Mouse (Mus musculus) CD4-positive naive resting alpha-beta T cell, adult 57 days (primary cell): Measurements from ENCODE around the gene Unc13b. TPM values are rescaled to one million over a fixed set of nuclear protein-coding genes. Genes with fewer than 3 reads are reported as not detected.

ENCODE experiments used
- total RNA-seq: library from RNA; stranded (reverse); gene quantifications from one replicate; pipeline ENCODE4 v1.2.4, GENCODE M21; 2023

The Unc13b gene
- 0.80 TPM for total RNA-seq

DNA sequence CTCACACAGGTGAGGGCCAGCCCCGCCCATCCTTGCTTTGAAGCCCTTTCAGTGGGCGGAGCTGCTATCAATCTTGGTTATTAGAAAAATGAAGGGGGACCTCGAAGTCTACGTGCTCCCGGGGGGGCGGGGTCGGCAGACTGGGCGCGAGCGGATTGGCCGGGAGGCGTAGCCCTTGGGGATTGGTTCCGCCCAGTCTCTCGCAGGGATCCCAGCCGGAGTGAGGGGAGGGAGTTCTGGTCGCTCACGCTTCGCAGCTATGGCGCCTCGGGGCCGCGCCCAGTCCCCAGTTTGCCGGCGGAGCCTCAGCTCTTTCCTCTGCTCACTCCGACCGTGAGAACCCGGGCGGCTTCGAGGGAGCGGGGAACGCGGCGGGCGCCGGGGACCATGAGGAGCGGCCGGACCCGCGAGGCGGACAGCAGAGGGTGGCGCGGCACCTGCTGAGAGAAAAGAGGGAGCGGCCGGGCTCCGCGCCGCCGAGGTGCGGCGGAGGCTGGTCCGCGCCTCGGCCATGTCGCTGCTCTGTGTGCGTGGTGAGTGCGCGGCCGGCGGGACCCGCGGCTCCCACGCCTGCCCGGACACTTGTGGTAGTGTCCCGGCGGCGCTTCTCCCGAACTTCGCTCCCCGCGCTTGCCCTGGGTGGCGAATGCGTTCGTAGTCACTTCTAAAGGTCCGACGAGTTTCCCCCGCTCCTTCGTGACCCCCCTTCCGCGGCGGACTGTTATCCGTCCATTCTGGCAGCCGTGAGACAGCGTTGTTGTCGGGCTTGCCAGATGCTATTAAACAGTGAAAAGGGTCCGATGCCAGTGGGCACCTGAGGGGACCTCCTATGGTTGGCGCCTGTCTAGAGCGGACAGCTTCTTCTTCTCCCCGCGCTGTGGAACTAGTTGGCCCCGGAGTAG lies at the start of gene Unc13b:
Gene Unc13b (plus strand): TSS at position 201 of the 902 bp plus-strand sequence.

GRCm38 (mm10) chr4:43010161-43011038 lies 48.4 kb upstream of the Unc13b start, which contains the start of gene Fancg:
Gene Fancg (minus strand): TSS chr4:43010506.

DNA sequence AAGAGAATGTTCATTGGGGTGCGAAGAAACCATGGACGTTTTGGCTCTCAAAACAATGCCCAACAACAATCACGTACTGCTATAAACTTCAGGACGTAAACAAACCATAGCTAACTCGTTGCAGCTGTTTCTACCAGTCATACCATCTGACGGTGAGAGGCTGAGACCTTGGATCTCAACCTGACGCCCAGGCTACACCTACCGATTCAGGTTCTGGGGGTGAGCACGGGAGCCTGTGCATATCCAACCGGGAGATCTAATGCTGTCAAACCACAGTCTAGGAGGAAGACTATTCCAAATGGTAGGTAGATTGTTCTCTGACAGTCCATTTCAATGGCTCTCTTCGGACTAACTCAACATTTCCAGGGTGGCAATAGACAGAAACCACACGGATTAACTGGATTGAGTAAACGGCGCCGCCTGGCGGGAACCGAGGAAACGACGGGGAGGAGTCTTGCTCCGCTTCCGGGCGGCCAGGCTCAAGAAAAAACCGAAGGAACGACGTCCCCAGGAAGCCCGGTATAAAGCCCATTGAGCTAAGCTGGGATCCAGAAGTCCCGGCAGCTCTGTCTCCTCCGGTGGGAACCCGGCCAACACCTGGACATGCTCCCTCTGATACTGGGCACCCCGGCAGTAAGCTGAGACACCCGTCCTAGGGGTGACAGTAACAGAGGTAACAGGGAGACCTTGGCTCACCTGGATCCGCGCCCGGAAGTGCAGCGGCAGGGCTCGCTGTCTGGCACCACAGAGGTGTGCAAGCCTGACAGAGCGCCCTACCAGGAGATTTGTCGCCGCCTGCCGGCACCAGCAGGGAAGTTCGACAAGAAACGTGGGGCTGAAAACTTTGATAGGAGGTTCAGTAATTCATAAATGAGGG lies 33.4 kb upstream of the Unc13b start, which contains the start of gene Pigo:
Gene Pigo (minus strand): TSS at position 736 of the 877 bp plus-strand sequence.

DNA sequence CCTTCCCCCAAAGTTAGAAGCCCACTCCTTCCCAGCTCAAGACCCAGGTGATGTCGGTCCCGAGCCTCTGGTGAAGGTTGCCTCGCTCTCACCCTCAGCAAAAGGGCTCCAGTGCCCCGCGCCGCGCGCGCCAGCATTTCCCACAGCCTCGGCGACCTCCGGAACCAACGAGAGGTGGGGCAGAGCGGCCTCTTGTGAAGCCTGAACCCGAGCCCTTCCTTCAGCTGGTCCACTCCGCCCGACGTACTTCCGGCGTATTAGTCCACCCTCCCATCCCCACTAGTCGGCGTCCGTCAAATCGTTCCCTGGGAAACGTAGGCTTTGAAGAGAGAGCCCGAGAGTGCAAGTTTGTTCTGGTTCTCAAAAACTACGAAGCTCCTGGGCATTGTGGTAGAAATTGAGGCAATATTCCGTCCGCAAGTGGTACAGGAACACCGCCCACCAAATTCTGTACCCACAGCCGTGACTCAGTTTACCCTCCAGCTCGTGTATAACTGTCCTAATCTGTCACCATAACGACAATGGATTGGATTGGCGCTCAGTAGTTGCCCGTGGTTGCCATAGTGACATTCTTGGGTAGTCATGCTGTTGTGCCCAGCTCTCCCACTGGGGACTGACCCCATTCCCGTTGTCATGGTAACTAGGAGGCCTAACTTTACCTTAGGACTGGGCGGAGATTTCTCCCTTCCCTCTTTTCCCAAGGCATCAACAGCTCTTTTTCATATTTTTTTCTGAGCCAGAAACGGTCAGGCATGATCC lies 27.3 kb upstream of the Unc13b start, which contains the start of gene Stoml2:
Gene Stoml2 (minus strand): TSS at position 474 of the 759 bp plus-strand sequence.

GRCm38 (mm10) chr4:43045659-43046302 lies 13.0 kb upstream of the Unc13b start, which contains the start of gene Fam214b:
Gene Fam214b (minus strand): TSS chr4:43046220.

GRCm38 (mm10) chr4:43266623-43267322 lies 208.0 kb downstream of the Unc13b start, which contains the start of gene Atp8b5:
Gene Atp8b5 (plus strand): TSS chr4:43267159.

Other genes with a start within 250 kb of the Unc13b start
- not detected for gene Fam205a1, start 205.1 kb upstream of the Unc13b start, total RNA-seq
- not detected for gene Gm12394, start 202.2 kb upstream of the Unc13b start, total RNA-seq
- gene Fam205c, start 184.7 kb upstream of the Unc13b start, total RNA-seq: not detected
- gene Phf24, start 142.3 kb upstream of the Unc13b start, total RNA-seq: not detected
- gene Dnajb5, start 109.1 kb upstream of the Unc13b start, total RNA-seq: 23.1 TPM
- gene 1700022I11Rik, start 89.3 kb upstream of the Unc13b start, total RNA-seq: not detected
- 105 TPM for gene Vcp, start 58.4 kb upstream of the Unc13b start, total RNA-seq
- gene Fancg, start 48.4 kb upstream of the Unc13b start, total RNA-seq: 22.3 TPM
- 46.0 TPM for gene Pigo, start 33.1 kb upstream of the Unc13b start, total RNA-seq
- gene Stoml2, start 27.2 kb upstream of the Unc13b start, total RNA-seq: 67.9 TPM
- 8.6 TPM for gene Fam214b, start 12.7 kb upstream of the Unc13b start, total RNA-seq
- not detected for gene Atp8b5, start 208.2 kb downstream of the Unc13b start, total RNA-seq